Mouse (Mus musculus) myocyte (in vitro differentiated cells): Measurements from ENCODE around the gene Crygc.

Experiments used
- MAX ChIP-seq: IDR thresholded peaks from one replicate; pipeline ENCODE4 v1.6.1; 2011; ENCODE audit warnings: low read depth, mild to moderate bottlenecking, control low read depth
- POLR2A ChIP-seq: IDR thresholded peaks from one replicate; pipeline ENCODE4 v1.6.1; 2011; ENCODE audit warnings: low read depth, mild to moderate bottlenecking, control low read depth, moderate library complexity; ENCODE audit not compliant: insufficient read length
- REST ChIP-seq: IDR thresholded peaks from one replicate; pipeline ENCODE4 v1.6.1; 2011; ENCODE audit warnings: mild to moderate bottlenecking, control low read depth, moderate library complexity; ENCODE audit not compliant: insufficient read depth, insufficient read length
- TCF3 ChIP-seq: IDR thresholded peaks from one replicate; pipeline ENCODE4 v1.6.1; 2011; ENCODE audit warnings: low read depth, control low read depth; ENCODE audit not compliant: insufficient read length
- USF1 ChIP-seq: IDR thresholded peaks from one replicate; pipeline ENCODE4 v1.6.1; 2011; ENCODE audit warnings: low read depth, mild to moderate bottlenecking, control low read depth, moderate library complexity

- TF ChIP-seq POLR2A = no peak
- TF ChIP-seq MAX = no peak
- TF ChIP-seq TCF3 = no peak
- TF ChIP-seq USF1 = no peak
- no peak for TF ChIP-seq REST
Observed at GRCm38 (mm10) chr1:65043433-65043832, 30.1 kb downstream of the Crygc start.
